Mouse (Mus musculus) kidney, adult 2 months (tissue): ENCODE data around the gene Thsd7a.

Experiments used
- CTCF ChIP-seq: fragments of 200-500 bp; conservative IDR thresholded peaks from 2 replicates; pipeline ENCODE4 v1.5.1; 2011; ENCODE audit warnings: low read depth, mild to moderate bottlenecking, control low read depth, low read length, moderate library complexity, mixed read lengths; ENCODE audit not compliant: insufficient read depth, insufficient read length
- POLR2A ChIP-seq: fragments of 200-500 bp; IDR thresholded peaks from one replicate; pipeline ENCODE4 v1.6.1; 2011; ENCODE audit warnings: low read depth, low read length, control low read depth

DNA sequence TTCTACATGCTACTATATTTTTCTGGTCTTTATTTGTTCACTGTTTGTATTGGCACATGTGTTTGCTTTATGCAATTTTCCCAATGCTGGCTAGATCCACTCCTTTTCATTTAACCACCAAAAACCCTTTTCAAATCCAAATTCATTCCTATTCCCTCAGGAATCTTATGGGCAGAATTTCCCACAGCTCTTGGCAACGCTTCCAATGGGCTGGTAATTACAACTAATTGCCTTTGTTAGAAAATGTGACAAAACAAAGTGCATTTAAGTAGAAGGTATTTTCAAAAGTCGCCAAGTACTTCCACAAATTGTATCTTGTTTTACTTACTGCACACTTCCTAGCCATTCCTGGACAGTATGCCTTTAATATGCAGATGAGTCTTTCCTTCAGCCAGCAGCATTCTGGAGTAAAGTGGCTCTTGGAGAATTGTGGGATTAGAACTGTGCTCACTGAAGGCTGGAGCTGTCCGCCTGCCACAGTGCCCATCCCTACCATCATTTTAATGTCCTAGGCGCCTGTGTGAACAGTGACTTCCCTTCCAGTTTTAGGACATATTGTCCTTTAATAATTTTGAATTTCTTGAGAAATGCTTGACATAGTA is 199.1 kb downstream of the Thsd7a start:
- no peak for TF ChIP-seq CTCF
- no peak for TF ChIP-seq POLR2A
